Mouse (Mus musculus) NIH3T3 (cell line): ENCODE measurements around the gene Hoxd8.

Source experiments
- DNase-seq: peaks from one replicate; pipeline ENCODE4 v3.0.0-alpha.2; 2012; ENCODE audit warnings: low read depth

The Hoxd8 gene

DNA sequence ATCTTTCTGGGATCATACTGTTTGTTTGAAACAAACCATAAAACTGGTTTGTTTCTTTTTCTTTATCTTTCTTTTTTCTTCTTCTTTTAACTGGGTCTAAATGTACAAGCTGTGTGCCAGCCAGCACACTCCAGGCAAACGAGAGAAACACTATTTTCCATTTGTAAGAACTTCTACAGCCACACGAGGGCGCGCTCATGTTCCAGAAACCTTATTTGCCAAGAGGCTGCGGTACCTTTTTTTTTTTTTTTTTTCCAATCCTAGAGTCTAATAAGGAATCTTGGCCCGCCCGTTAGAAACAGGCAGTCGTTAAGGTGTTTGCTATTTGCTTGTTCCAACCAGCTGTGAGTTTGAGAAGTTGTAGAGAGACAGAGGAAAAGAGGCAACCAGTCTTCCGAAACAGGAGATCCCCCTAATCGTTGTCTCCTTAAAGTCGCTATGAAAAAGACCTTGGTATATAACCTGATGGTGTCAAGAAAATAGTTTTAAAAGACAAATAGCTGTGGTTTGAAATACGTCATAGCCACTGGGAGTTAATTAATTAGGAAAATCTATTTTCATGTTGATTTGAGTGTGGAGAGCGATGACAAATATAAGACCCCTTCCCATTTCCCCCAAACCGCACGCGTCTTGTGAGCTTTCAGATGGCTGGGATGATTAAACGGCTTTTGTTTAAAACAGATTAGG is 18.0 kb upstream of the Hoxd8 start:
- DNase-seq = peak; percentile 89

GRCm38 (mm10) chr2:74686988-74687697 is 17.3 kb upstream of the Hoxd8 start:
- no peak for DNase-seq

- DNase-seq = no peak
Observed at GRCm38 (mm10) chr2:74687698-74688555, 16.5 kb upstream of the Hoxd8 start.

- no peak for DNase-seq
Observed at GRCm38 (mm10) chr2:74688795-74689573, 15.4 kb upstream of the Hoxd8 start.

DNA sequence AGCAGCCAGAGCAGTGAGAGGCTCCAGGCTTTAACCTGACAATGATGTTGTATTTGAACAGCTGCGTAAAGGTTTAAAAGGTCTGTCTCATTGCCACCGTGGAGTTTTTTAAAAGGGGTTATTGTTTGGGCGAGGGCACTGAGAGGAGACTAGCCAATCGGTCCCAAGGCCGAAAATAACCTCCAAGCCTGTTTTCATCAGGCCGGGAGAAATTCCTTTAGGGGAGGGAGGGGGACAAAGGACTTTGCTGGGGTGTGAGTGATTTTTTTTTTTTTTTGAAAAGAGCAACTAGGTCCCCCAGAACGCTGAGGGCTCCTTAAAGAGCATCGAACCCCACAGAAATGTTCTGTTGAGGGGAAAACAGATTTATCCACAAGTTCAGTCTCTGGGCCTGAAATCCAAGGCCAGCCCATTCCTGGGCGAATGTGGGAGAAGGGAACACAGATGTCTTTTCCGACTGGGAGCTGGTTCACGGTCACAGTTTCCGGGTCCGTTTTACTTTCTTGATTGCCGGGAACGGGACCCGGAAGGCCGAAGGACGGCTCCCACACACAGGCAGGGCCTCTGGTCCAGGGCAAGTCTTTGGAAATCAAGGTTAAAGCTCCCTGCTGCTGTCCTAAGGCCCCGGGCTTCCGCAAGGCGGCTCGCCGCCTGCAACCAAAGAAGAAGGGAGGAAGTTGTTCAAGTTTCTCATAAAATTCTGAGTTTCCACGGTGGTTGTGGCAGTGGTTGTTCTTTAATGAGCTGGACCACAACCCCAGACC is 14.7 kb upstream of the Hoxd8 start:
- no peak for DNase-seq

DNA sequence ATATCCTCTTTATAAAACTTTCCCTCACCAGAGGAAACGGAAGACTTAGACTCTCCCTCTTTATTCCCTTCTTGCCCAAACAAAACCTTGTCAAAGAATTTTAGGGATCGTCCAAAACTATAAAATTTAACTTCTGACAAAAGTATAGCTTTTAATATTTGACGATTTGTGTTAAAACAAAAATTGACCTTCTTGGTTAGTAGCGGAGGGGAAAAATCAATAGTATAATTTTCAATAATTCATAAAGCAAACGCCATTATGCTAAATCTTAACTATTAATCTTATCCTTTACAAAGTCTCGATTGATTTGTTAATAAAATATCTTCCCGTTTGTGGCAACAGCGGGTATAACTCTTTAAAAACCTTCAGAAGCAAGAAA is 14.1 kb upstream of the Hoxd8 start:
- DNase-seq = no peak

DNA sequence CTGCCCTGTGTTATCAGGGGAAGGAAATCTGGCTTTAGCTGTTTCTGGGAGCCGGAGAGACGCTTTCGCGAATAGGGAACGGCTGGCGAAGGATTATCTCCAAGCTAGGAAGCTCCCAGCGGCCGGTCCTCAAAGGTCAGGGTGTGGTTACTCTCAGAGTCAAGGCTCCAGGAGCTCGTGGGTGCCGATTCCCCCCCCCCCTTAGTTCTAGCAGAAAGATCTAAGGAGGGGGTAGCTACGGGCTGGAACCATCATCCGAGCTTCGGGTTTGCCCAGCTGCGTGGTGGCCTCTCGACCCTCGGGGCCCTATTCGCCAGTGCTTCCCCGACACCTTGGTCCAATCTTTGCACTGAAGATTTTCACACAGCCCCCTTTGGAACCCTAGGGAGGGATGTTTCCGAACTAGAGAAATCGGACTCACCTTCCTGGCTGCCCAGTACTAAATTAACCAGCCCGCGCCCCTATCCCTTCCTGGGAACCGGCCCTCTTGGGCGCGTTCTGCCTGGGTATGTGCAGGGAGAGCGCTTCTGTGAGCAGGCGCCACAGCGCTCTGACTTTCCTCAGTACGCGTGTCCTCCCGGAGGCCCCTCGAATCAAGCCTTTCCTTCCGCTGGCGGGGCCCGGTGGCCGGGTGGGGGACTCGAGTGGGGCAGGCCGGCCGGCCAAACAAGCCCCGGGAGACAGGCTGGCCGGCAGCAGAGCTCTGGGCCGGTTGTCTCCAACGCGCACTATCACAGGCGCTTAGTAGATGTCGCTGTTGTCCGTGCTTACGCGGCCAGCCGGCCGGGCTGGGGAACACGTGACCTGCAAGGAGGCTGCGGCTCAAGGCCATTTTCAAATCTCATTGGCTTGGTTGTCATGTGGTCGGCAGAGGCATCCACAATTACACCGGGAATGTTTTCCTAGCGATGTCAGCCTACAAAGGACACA is 13.1 kb upstream of the Hoxd8 start, which contains the start of gene Hoxd10:
Gene Hoxd10 (plus strand): TSS at position 903 of the 930 bp plus-strand sequence.
- DNase-seq = no peak

GRCm38 (mm10) chr2:74691995-74692807 is 12.2 kb upstream of the Hoxd8 start:
- DNase-seq = peak; percentile 22

DNA sequence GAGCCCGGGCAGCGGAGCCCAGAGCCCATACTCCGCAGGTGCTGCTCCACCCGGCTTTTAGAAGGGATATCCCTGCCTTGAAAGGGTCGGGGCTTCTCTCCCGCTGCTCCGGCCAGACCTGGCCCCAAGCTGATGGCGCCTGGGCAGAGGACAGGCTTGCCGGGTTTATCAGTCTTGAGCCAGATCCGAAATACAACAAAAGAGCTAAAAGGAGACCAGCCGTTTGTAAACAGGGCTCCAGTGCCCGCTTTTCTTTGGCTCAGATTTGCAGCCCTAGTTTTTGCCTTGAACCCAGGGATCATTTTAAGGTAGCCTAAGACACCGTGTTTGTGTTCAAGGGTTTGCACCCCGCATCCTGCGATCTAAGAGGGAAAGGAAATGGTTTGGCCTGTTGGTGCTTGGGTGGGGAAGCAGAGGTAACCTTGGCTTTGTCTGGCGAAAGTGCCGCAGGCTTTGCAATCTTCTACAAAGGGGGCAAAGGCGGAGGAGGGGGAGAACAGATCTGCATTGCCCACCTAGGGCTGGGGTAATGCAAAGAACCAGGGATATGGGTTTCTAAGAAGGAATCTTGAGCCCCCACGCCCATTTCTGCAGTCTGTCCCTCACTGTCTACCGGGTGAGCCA is 11.5 kb upstream of the Hoxd8 start:
- DNase-seq = no peak

DNA sequence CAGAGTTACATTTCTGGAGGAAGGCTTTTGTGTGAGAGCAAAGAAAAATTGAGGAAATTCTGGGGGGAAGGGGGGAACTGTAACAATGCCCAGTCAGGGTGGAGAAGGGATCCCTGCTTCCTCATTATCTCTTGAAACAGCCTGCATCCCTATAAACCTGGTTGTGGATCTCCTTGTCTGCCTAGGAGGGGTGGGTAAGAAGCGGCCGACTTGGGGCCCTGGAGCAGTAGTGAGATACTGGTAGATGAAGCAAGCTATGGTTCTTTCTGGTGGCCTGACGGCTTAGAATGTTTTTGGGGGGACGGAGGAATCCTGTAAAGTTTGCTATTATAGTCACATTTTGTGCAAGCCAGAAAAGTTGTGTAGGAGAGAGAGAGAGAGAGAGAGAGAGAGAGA is 11.0 kb upstream of the Hoxd8 start:
- DNase-seq = no peak

- DNase-seq = peak; percentile 57
Observed at GRCm38 (mm10) chr2:74694066-74694465, 10.3 kb upstream of the Hoxd8 start.

- no peak for DNase-seq
Observed at GRCm38 (mm10) chr2:74695383-74695782, 9.0 kb upstream of the Hoxd8 start.

GRCm38 (mm10) chr2:74695813-74696430 is 8.5 kb upstream of the Hoxd8 start:
- no peak for DNase-seq

DNA sequence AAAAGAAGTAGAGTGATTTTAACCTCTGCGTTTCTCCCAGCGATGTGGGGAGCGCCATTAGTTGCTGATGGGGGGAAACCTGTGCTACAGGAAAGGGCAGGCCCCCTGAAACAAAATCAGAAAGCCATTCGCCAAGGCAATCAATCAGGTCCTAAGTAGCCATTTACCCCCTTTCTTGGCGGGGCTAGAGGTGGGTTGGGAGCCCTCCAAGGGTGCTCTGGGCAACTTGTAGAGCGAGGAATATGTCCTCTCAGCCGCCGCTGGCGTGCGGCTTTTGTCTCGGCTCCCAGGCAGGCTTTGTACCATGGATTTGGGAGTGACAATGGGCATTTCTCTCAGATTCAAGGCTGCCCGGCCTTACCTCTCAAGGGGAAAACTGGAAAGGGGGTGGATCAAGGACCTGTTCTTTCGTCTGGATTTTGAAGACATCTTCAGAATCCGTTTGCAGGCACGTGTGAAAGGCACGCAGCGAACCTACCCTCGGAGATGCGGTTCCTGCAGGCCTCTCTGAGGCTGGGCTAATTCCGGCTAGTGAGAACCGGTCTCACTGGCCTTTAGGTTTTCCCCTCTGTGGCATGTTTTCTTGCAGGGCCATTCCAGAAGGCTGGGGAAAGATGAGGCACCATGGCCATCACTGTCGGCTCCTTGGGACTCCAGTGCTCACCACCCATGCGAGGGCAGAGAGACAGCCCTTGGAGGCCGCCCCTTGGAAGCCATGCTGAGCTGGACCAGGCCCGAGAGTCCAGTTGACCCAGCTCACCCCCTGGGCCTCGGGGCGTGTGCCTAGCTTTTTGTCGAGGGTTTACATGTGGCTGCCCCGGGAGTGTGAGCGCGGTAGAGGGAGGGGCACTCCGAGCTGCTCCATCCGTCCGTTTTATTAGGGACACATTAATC is 7.7 kb upstream of the Hoxd8 start:
- DNase-seq = no peak

DNA sequence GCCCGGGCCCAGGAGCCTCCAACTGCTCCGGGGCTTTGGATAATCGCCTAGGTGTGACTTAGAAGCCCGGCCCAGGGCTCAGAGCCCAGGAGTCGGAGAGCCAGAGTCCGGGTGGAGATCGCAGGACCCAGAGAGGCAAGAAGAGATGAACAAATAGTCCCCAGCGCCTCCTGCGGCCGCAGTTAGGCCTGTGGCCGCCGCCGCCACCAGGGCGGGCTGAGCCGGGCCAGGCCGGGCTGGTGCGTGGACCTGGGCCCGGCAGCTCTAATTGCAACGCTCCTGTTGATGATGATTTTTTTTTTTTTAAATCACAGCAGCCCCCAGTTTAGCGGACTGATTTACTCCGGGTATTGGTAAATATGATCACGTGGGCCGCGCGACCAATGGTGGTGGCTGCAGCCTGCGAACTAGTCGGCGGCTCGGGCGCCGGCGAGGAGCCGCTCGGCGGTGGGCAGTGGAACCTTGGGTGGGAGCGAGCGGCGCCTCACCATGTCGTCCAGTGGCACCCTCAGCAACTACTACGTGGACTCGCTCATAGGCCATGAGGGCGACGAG is 6.8 kb upstream of the Hoxd8 start, which contains the start of gene Hoxd9:
Gene Hoxd9 (plus strand): TSS at position 161 of the 555 bp plus-strand sequence.
- peak; percentile 88 for DNase-seq

- DNase-seq = peak; percentile 61
Observed at GRCm38 (mm10) chr2:74698201-74699052, 6.0 kb upstream of the Hoxd8 start.
